Mouse (Mus musculus) urinary bladder, postnatal 25 days (tissue): ENCODE data around the gene Tmem216.
A peak's percentile ranks its signal among the peaks of the same experiment; 100 is the strongest.

Experiments
- DNase-seq: peaks from one replicate; pipeline ENCODE4 v3.0.0; 2022; ENCODE audit warnings: low spot score

Gene Tmem216

DNA sequence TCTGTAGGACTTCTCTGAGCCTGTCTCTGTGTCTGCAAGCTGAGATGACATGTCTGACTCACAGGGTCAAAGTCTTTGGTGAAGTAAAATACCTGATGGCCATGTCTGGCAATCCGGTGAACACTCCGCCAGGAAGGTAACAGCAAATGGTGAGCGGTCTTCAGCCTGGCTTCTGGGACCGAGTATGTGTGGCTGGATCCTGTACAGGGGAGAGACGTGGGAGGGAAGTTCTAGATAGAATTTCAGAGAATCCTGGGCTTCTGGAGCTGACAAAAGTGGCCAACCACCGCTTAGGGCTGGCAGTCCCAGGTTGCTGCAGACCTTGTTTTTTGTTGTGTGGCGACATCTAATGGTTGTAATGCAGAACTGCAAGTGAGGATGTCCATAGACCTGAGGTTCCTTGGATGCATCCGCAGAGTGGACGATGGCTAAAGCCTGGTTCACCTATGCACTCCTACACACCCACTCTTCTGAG lies 69.7 kb downstream of the Tmem216 start:
- DNase-seq = peak; percentile 29
